Mouse (Mus musculus) cerebellum, postnatal 25 days (tissue): ENCODE measurements around the gene Tomm34.
"Not testable (repeated sequence)": the region's sequence is repeated elsewhere in the genome, so short reads cannot be mapped to it uniquely, and the experiment has no call there.

ENCODE experiments used
- DNase-seq, 2 experiments: peaks; one replicate each; pipeline ENCODE4 v3.0.0; 2021; ENCODE audit warnings: mixed read lengths in 2 of 2

Tomm34 gene

DNA sequence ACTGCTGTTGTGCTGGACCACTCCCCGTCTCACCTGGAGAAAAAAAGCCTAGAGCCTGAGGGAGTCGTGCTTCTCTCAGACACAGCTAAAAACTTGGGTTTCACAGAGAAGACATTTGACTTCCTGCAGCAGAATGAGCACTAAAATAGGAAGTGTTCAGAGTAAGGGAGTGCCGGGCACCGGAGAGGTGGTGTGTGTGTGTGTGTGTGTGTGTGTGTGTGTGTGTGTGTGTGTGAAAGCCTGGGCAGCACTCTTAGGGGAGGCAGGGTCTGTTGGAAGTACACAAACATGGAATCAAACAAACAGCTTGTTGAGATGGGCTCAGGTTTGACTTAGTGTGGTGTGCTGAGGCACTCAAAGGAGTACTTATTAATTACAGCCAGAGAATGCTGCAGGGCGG, 4.1 kb upstream of the Tomm34 start:
- DNase-seq = no peak

DNA sequence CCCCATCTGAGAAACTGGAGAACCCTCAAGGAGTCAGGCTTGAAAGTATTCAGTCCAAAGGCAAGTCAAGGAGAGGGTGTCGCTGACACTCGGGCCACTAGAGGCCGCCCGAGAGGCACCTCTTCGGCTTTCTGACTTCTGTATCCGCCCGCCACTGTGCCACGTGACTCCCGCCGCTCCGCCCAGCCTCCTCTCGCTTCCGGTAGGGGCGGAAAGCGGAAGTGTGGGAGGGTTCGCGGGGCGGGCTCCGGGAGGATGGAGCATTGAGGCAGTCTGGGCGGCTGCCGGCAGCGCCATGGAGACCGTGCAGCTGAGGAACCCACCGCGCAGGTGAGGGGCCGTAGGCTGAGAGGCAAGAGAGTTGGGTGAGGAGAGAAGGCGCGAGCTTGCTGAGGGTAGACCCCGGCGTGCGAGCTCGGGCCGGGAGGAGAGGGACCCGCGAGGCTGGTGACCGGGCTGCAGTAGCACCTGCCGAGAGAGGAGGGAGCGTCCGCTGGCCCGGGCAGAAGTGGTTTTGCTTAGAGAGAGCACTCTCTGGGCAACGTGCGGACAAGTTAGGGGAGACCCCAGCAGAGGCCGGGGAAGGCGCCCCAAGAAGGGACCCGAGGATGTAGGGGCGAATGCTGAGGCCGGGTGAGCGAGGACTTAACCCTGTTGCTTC, 3.1 kb upstream of the Tomm34 start:
- peak; percentile 97 to 98 for DNase-seq

DNA sequence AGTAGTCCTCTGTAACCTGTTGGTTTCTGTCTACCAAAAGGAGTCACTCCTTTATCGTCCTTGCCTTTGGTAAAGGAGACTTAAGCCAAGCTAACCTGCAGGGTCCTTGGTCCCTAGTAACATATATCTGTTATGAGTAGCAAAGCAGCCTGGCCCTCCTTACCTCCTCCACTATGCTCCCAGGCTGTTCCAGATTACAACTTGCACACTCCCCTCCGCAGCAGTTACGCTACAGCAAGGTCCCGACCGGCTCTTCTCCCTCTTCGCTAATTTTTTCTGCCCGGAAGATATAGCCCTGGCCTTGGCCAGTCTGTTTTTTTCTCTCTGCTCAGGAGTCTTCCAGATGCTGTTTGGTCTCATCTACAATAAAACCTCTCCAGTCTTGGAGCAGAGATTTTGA, 2.2 kb upstream of the Tomm34 start:
- no peak for DNase-seq

DNA sequence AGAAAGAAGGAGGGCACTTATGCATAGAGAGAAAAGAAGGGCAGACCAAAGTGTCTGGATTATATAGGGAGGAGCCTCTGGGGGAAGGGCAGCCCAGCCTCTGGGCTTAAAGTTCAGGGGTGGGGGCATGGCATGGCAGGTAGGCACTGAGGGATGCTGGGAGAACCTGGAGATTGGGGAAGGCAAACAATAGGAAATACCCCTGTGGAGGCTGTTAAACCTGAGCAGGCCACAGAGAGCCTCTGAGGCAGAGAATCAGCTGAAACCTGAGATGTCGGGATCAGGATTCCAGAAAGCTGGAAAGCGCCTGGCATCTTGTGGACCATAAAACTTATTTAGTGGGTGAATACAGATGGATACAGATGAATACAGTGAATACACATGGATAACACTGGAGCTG, 1.1 kb upstream of the Tomm34 start:
- DNase-seq = no peak

DNA sequence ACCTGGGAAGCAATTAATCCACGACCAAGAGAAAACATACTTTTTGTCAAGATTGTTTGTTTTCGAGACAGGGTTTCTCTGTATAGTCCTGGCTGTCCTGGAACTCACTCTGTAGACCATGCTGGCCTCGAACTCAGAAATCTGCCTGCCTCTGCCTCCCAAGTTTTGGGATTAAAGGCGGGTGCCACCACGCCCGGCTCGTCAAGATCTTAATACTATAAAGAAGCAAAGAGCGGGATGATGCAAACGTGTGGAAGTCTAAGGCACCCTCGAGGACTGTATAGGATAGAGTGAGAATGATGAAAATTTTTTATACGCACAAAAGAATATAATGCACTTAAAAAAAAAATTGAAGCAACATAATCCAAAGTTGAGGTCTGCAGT, 460 bp upstream of the Tomm34 start:
- not testable (repeated sequence) for DNase-seq

DNA sequence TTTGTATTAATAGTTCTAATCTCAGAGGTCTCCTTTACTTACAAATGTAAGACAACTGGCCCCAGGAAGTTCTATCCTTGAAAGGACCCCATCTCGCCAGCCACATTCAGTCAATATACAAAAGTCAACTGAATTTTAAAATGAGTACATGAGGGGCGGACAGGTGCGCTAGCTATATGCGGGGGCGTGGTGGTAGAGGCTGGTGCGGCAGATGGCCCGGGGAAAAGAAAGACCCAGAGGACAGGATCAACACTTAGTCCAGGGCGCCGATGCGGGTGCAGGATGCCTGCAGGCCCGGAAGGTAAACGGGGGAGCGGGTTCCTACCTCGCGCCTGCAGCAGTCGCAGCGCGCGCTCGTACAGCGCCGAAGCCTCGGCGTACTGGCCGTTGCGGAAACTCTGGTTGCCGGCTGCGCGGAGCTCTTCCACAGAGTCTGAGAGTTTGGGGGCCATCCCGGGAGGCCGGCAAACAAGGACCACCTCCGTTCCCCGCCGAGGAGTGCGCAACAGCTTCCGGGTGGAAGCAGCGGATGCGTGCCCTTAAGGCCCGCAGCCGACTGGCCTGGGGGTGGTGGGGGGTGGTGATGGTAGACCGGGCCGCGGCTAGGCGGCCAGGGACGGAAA, 716 bp downstream of the Tomm34 start, which contains the start of gene Stk4:
TSS of gene Stk4 (plus strand) at position 181 of the 623 bp plus-strand sequence.
- no peak for DNase-seq

DNA sequence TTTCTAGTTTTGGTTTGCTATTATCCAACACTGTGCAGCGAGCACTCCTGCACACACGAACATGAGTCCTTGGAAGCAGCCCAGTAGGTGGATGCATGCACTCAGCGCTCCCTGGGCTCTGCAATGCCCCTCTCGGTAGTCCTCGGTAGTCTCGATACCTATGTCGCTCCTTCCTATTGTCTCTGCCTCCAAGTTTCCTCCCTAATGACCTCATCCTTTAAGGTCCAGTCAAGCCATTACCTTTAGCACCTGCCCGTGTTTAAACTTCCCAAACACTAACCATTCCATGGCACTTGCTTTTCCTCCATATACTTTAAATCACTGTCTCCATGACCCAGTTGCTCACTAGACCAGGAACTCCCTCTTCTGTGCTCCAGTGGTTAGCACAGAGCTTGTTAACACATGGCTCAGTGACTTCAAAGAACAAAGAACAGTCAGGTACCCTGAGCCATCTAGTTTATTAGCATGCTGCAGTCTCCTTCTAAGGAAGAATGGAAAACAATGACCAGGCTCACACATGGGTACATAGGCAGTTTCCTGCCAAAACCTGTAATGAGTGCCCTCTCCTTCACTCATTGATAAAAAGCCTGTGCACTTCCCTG, 11.2 kb downstream of the Tomm34 start:
- DNase-seq = no peak

DNA sequence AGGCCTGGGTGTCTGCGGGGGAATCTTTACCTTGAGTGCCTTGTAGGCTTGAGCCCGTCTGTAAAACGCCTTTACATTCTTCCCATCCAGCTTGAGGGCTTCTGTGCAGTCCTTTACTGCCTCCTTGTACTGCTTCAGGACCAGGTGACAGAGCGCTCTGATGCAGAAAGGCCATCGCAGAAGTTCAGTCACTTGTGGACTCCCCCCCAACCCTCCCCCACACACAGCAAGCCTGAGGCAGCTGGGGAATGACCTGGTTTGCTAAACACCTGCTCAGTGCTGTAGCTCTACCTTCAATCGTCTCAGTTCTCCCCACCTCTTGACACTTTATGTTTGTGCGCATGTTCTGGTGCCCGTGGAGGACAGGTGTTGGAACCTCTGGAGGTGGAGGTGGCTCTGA, 16.3 kb downstream of the Tomm34 start:
- peak in 1 of 2 experiments; percentile 29 for DNase-seq

DNA sequence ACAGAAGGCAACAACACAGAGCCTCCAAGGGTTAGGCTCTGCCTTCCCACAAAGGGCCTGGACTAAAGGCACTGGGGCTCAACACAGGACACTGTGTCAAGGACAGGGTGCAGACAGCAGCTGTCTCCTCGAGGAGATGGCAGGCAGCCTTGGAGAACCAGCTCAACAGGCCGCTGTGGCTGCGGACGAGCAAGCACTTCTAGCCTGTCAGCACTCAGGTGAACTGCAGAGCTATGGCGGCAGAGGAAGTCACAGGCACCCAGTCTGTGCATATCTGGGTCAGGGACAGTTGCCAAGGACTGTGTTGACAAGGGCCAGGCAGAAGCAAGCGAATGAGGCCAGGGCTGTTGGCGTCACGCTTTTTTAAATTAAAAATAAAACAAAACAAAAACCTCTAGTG, 17.2 kb downstream of the Tomm34 start:
- DNase-seq = peak; percentile 77 to 88

DNA sequence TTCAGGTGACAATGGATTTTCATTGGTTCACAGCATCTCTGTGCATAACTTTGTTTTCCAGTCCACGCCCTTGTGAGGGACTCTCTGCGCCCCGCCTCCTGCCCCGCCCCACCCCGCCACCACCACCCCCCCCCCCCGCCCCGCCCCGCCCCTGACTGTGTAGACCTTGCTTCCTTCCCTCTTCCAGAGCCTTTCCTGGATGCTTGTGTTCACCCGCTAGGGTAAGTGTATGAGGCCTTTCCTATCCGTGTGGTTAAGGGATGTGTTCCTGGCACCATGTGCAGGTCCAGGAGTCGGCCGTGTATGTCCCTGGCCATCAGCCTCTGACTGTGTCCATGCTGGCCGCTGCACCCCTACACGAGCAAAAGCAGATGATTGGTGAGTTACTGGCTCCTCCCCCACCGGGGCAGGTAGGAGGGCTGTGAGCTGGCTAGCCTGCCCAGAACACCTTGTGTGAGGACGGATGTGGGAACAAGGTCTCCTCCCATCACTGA, 23.7 kb downstream of the Tomm34 start:
- DNase-seq = peak; percentile 79 to 81

DNA sequence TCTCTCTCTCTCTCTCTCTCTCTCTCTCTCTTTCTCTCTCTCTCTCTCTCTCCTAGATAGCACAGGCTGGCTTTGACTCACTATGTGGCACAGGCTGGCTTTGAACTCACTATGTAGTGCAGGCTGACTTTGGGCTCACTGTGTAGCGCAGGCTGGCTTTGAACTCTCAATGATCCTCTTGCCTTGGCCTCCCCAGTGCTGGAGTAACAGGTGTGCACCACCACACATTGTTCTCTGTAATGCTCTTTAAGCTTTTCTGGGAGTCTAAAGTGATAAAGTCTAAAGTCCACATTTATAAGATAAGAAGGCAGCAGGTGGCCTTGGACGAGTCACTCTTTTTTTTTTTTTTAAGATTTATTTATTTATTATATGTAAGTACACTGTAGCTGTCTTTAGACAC, 29.4 kb downstream of the Tomm34 start:
- no peak for DNase-seq

DNA sequence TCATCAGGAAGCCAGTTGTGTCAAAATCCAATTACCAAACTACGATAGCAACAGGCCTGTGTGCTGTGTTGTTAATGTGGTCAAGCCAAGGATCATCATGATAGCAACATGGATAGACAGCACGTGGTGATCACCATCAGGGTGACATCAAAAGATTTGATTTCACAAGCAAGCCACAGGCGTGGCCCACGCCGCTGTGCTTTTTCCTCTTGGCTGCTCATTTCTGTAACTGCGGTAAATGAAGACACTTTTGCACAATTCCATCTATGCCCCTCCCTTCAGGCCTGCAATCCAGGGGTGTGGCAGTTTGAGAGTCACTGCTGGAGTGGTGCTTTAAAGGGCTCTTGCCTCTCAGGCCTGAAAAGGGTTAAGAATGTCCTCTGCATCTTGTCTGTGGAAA, 30.0 kb downstream of the Tomm34 start:
- DNase-seq = no peak

DNA sequence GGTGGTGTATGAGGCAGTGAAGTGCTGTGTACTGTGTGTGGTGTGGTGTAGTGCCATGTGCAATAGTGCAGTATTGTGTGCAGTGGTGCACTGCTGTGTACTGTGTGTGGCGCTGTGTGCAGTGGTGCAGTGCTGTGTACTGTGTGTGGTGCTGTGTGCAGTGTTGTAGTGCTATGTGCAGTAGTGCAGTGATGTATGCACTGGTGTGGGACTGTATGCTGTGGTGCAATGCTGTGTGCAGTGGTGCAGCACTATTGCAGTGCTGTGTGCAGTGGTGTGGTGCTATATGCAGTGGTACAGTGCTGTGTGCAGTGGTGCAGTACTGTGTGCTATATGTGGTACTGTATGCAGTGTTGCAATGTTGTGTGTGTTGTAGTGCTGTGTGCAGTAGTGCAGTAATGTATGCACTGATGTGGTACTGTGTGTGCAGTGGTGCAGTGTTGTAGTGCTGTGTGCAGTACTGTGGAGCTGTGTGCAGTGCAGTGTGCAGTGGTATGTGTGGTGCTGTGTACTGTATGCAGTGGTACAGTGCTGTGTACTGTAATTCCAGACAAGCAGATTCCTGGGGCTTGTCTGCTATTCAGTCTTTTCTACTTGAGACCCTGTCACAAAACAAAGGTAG, 32.5 kb downstream of the Tomm34 start:
- no peak for DNase-seq

DNA sequence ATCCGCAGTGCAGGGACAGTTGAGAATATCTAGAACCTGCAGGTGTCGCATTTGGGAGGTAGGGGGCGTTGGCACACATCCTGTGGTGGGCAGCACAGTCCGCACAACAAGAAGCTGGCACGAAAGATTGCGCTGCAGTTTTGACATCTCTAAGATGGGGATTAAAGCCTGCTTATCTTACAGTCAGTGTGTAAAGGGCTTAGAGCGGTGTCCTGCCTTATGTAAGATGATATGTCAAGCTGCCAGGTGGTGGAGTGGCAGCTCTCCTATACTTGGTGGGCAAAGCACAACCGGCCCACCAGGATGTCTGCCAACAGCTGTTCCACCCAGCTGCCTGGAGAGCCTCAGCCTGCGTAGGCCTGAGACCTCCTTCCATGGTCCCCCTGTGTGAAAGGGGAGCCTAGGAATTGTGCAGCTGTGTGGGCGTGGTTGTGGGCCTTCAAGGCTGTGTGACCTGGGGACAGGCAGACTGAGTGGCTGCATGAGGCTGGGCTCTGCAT, 34.4 kb downstream of the Tomm34 start:
- no peak for DNase-seq

DNA sequence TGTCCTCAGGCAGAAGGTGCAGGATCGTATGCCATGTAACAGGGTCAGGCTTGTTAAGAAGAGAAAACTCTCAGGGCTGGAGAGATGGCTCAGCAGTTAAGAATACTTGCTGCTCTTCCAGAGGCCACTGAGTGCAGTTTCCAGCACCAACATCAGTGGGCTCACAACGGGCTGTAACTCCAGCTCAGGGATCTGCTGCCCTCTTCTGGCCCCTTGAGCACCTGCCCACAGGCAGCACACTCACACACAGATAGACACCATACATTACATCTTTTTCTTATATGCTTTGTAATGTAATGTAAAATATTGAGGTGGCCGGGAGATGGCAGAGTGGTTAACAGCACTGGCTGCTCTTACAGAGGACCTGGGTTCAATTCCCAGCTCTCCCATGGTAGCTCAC, 38.0 kb downstream of the Tomm34 start:
- no peak for DNase-seq

DNA sequence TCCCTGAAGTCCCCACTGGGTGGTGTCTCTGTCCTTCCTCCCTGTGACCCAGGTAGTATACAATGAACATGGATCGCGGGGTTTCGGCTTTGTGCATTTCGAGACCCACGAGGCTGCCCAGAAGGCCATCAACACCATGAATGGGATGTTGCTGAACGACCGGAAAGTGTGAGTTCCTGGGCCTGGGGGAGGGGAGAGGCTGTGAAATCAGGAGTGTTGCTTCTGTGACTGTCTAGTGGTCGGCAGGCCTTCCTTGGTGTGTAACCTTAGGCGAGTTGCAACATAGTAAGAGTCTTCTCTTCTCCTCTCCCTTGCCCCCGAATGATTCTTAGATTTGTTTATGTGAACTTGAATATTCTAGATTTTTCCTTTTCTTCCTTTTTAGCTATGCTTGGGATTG, 39.8 kb downstream of the Tomm34 start:
- DNase-seq = no peak

DNA sequence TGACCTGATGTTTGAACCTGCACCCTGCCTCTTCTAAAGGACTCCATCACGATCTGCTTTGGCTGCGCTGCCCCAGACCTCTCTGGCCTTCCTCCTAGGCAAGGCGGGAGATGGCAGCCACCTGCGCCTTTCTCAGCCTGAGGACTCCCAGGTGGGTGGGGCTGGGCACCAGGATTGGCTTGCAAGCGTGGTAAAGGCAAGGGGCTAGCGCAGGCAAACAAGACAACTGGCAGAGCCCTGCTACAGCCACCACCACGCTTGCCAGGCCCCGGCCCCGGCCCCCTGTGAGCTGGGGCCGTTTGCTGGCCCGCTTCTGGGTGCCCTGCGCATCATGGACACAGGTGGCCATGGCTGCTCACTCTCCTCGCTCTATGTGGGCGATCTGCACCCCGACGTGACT, 45.8 kb downstream of the Tomm34 start, which contains the start of gene Pabpc1l:
TSS of gene Pabpc1l (plus strand) at position 301 of the 400 bp plus-strand sequence.
- DNase-seq = no peak

DNA sequence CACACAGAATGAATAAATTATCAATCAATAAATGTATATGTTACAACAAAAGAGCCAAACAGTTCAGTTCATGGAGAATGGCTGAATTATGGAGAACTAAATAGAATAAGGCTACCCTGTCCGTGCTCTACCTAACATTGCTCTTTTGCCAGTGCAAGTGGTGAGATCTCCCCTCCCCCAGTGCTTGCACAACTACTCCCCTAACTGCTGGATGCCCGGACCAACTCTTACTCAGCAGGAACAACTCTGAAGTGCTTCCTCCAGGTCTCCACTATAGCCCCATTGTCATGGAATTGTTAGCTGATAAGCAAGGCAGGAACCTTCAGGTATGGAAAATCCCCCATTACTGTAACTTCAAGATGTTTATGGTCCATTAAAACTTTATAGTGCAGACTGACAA, 48.9 kb downstream of the Tomm34 start:
- DNase-seq = no peak

DNA sequence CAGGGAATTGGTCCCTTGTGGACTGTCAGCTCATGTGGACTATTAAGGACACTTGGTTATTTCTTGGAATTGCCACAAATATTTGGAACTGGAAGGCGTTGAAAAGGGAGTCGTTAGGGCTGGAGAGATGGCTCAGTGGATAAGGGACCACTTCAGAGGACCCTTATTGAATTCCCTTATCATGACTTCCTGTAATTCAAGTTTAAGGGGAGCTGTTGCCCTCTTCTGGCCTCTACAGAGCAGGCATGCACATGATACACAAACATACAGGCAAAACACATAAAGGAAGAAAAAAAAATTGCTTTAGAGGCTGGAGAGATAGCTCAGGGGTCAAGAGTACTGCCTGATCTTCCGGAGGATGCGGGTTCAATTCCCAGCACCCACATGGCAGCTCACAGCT, 51.0 kb downstream of the Tomm34 start:
- DNase-seq = no peak

DNA sequence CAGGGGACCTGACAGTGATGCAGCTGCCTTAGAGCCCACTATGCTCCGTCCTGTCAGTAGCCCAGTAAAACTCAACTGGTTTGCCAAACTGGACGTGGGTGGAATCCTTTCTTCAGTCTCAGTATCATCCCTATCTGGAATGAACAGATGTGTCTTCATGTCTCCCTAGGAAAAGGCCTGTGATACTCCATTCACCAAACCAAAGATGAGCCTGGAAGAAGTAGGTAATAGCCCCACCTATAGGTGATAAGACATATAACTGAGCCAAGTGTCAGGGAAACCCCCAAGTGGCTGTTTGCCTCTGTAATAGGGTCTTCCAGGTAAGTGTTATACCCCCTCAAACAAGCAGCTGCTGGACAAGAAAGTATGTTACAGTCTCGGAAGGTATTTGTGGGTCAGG, 52.1 kb downstream of the Tomm34 start:
- no peak for DNase-seq

DNA sequence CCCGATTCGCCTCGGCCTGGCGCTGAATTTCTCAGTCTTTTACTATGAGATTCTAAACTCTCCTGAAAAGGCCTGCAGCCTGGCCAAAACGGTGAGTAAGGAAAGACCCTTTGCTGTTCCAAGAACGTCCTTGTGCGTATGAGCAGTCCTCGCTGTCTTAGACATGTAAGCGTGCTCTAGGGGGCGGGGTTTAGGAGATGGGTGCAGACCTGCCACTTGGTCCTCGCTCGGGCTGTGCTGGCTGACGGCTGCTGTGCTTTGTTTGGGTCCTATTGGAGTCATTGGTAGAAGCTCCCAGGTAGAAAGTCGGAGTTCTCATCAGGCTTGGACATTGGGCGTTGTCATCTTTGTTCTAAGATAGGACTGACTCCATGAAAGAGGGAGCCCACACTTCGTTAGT, 55.7 kb downstream of the Tomm34 start:
- DNase-seq = no peak

DNA sequence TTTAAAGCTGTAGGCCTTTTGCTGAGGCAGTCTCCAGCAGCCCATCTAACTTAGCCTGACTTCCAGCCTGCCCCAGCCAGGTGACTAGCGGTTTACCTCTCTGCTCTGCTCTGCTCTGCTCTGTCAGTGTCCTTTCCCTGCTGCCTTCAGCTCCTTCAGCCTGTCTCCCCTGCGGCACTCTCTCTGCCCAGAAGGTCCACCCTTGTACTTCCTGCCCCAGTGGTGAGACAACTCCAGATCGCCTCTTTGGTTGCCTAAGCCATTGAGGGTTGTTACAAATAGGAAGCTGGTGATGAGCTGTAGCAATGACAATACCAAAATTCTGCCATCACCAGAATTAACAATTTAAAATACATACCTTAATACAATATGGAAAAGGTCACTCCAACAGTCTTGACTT, 60.0 kb downstream of the Tomm34 start:
- DNase-seq = no peak

DNA sequence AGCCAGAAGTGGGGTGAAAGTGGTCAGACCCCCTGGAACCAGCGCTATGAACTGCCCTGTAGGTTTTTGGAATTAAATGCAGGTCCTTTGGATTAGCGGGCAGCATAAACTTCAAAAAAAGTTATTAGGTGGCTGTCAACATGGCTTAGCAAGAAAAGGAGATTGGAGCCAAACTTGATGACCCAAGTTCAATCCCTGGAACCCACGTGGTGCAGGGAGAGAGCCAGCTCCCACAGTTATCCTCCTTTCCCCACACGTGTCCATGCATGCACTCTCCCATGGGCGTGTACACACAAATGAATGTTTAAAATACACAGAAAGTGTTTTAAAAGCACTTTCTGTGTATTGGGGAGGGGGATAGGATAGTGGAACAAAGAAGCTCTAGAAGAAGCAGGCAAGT, 60.5 kb downstream of the Tomm34 start:
- DNase-seq = no peak

DNA sequence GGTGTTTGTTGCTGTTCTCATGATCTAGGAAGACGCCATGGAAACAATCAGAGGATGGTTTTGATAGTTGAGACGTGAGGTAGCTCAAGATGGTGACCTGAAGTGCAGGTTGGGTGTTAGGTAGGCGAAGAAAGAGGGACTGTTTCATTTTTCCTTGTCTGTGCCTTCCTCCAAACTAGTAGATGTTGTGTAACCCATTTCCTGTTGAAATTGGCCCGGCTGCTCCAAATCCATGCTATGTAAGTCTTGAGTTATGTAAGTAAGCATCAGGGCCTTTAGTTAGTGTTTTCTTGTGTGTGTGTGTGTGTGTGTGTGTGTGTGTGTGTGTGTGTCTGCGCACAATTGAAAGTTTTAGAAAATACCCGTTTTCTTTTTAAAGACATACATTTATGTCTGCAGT, 61.7 kb downstream of the Tomm34 start:
- DNase-seq = no peak
